Mouse (Mus musculus): ENCODE results near the gene Ism1. TPM values are rescaled to one million over a fixed set of nuclear protein-coding genes. Genes with fewer than 3 reads are reported as not detected.

The Ism1 gene
- polyA plus RNA-seq (2015; fragmentation: Nextera tagmentation; extraction: Ambion mirVana): 1.4 and 1.5 TPM in 2 replicates

GRCm38 (mm10) chr2:139677809-139678274 is at the start of gene Ism1:
Gene Ism1, plus strand, starts transcription at chr2:139678178.

Other genes starting within 250 kb of the Ism1 start
- 0.20 and 0.28 TPM in 2 replicates for gene Sptlc3, start 184.3 kb upstream of the Ism1 start, polyA plus RNA-seq (2015; fragmentation: Nextera tagmentation; extraction: Ambion mirVana)

Data from neural tube, postnatal 0 days (tissue).